Mouse (Mus musculus): ENCODE measurements around the gene Abcb8. TPM values are rescaled to one million over a fixed set of nuclear protein-coding genes. Genes with fewer than 3 reads are reported as not detected.

Abcb8 gene
- polyA plus RNA-seq, 1 experiment from 2014 or later: 40.5 TPM

GRCm38 (mm10) chr5:24427285-24427633 is 33.8 kb downstream of the Abcb8 start:
- Histone ChIP-seq H3K4me2 (ENCODE audit: low read depth, severe bottlenecking) (peak overlapping the region; percentile 87), H3K27ac (replicated peaks; ENCODE audit: low read depth, low read length) (no peak overlapping the region), H3K36me3 (ENCODE audit: control insufficient read depth, insufficient read depth, low read length) (peaks cover 17% of the 10 kb centered on the region), H3K27me3 (ENCODE audit: control insufficient read depth, insufficient read depth, low read length) (no peaks in the 10 kb centered on the region), H3K9ac (ENCODE audit: low read length) (no peak overlapping the region), H3K9me3 (ENCODE audit: control insufficient read depth, low read length) (no peaks in the 10 kb centered on the region), H3K4me1 (ENCODE audit: control insufficient read depth, insufficient read depth, low read length) (peaks cover 42% of the 10 kb centered on the region), H3K4me3 (ENCODE audit: low read depth, low read length) (no peak overlapping the region)
- DNase-seq (ENCODE audit: low spot score) (no peak), ATAC-seq (ENCODE audit: insufficient number of reproducible peaks, low FRiP score, low TSS enrichment, low read depth) (no peak)
- WGBS: 9% methylated on average over 12 of the region's 12 CpGs

GRCm38 (mm10) chr5:24427981-24428402 is 34.5 kb downstream of the Abcb8 start:
- H3K27ac ChIP-seq (replicated peaks; ENCODE audit: low read depth, low read length): no peak overlapping the region; the same call in 1 of the 2 replicates
- peak overlapping the region; percentile 87; the same call in 1 of the 2 replicates for H3K4me2 ChIP-seq (ENCODE audit: low read depth, severe bottlenecking)
- H3K9me3 ChIP-seq (ENCODE audit: control insufficient read depth, low read length): no peaks in the 10 kb centered on the region
- peak; percentile 62 for DNase-seq (ENCODE audit: low spot score)
- peaks cover 21% of the 10 kb centered on the region for H3K36me3 ChIP-seq (ENCODE audit: control insufficient read depth, insufficient read depth, low read length)
- H3K27me3 ChIP-seq (ENCODE audit: control insufficient read depth, insufficient read depth, low read length): no peaks in the 10 kb centered on the region
- WGBS: 2% methylated on average over 14 of the region's 15 CpGs
- H3K9ac ChIP-seq (ENCODE audit: low read length): no peak overlapping the region
- no peak for ATAC-seq (ENCODE audit: insufficient number of reproducible peaks, low FRiP score, low TSS enrichment, low read depth)
- H3K4me3 ChIP-seq (ENCODE audit: low read depth, low read length): no peak overlapping the region
- peaks cover 39% of the 10 kb centered on the region for H3K4me1 ChIP-seq (ENCODE audit: control insufficient read depth, insufficient read depth, low read length)

GRCm38 (mm10) chr5:24428596-24428995 is 35.1 kb downstream of the Abcb8 start:
- Histone ChIP-seq H3K4me1 (ENCODE audit: control insufficient read depth, insufficient read depth, low read length) (peaks cover 38% of the 10 kb centered on the region), H3K27me3 (ENCODE audit: control insufficient read depth, insufficient read depth, low read length) (no peaks in the 10 kb centered on the region), H3K9me3 (ENCODE audit: control insufficient read depth, low read length) (no peaks in the 10 kb centered on the region), H3K27ac (replicated peaks; ENCODE audit: low read depth, low read length) (no peak overlapping the region), H3K4me2 (ENCODE audit: low read depth, severe bottlenecking) (peak overlapping the region; percentile 87; the same call in 1 of the 2 replicates), H3K4me3 (ENCODE audit: low read depth, low read length) (no peak overlapping the region), H3K9ac (ENCODE audit: low read length) (no peak overlapping the region), H3K36me3 (ENCODE audit: control insufficient read depth, insufficient read depth, low read length) (peaks cover 23% of the 10 kb centered on the region)
- WGBS: 8% methylated on average over 9 of the region's 9 CpGs
- DNase-seq (ENCODE audit: low spot score) (peak; percentile 28), ATAC-seq (ENCODE audit: insufficient number of reproducible peaks, low FRiP score, low TSS enrichment, low read depth) (no peak)

- H3K27ac ChIP-seq (replicated peaks; ENCODE audit: low read depth, low read length): no peak overlapping the region
- peaks cover 40% of the 10 kb centered on the region for H3K36me3 ChIP-seq (ENCODE audit: control insufficient read depth, insufficient read depth, low read length)
- H3K4me3 ChIP-seq (ENCODE audit: low read depth, low read length): no peak overlapping the region
- no peak for DNase-seq (ENCODE audit: low spot score)
- H3K27me3 ChIP-seq (ENCODE audit: control insufficient read depth, insufficient read depth, low read length): no peaks in the 10 kb centered on the region
- H3K4me1 ChIP-seq (ENCODE audit: control insufficient read depth, insufficient read depth, low read length): no peaks in the 10 kb centered on the region
- H3K9me3 ChIP-seq (ENCODE audit: control insufficient read depth, low read length): no peaks in the 10 kb centered on the region
- ATAC-seq (ENCODE audit: insufficient number of reproducible peaks, low FRiP score, low TSS enrichment, low read depth): no peak
- 89% methylated on average over 8 of the region's 8 CpGs for WGBS
- H3K4me2 ChIP-seq (ENCODE audit: low read depth, severe bottlenecking): no peak overlapping the region
- no peak overlapping the region for H3K9ac ChIP-seq (ENCODE audit: low read length)
These were observed 40.5 kb downstream of the Abcb8 start for GRCm38 (mm10) chr5:24433993-24434392.

- Histone ChIP-seq H3K36me3 (ENCODE audit: control insufficient read depth, insufficient read depth, low read length) (peaks cover 23% of the 10 kb centered on the region), H3K4me3 (ENCODE audit: low read depth, low read length) (no peak overlapping the region), H3K27ac (replicated peaks; ENCODE audit: low read depth, low read length) (no peak overlapping the region), H3K27me3 (ENCODE audit: control insufficient read depth, insufficient read depth, low read length) (no peaks in the 10 kb centered on the region), H3K9me3 (ENCODE audit: control insufficient read depth, low read length) (no peaks in the 10 kb centered on the region), H3K9ac (ENCODE audit: low read length) (no peak overlapping the region), H3K4me1 (ENCODE audit: control insufficient read depth, insufficient read depth, low read length) (peaks cover 5% of the 10 kb centered on the region), H3K4me2 (ENCODE audit: low read depth, severe bottlenecking) (no peak overlapping the region)
- ATAC-seq (ENCODE audit: insufficient number of reproducible peaks, low FRiP score, low TSS enrichment, low read depth): no peak
- whole genome bisulfite sequencing: 94% methylated on average over 8 of the region's 8 CpGs
- DNase-seq (ENCODE audit: low spot score): no peak
These were observed 47.7 kb downstream of the Abcb8 start for GRCm38 (mm10) chr5:24441187-24441586.

- H3K27ac ChIP-seq (replicated peaks; ENCODE audit: low read depth, low read length): no peak overlapping the region
- H3K4me1 ChIP-seq (ENCODE audit: control insufficient read depth, insufficient read depth, low read length): peaks cover 5% of the 10 kb centered on the region
- H3K4me3 ChIP-seq (ENCODE audit: low read depth, low read length): no peak overlapping the region
- DNase-seq (ENCODE audit: low spot score) (no peak), ATAC-seq (ENCODE audit: insufficient number of reproducible peaks, low FRiP score, low TSS enrichment, low read depth) (no peak)
- H3K9ac ChIP-seq (ENCODE audit: low read length): no peak overlapping the region
- H3K9me3 ChIP-seq (ENCODE audit: control insufficient read depth, low read length): no peaks in the 10 kb centered on the region
- H3K4me2 ChIP-seq (ENCODE audit: low read depth, severe bottlenecking): no peak overlapping the region
- no peaks in the 10 kb centered on the region for H3K27me3 ChIP-seq (ENCODE audit: control insufficient read depth, insufficient read depth, low read length)
- WGBS: 84% methylated on average over 9 of the region's 9 CpGs
- peaks cover 23% of the 10 kb centered on the region for H3K36me3 ChIP-seq (ENCODE audit: control insufficient read depth, insufficient read depth, low read length)
These were observed 48.6 kb downstream of the Abcb8 start for GRCm38 (mm10) chr5:24442029-24442428.

- Histone ChIP-seq H3K27me3 (ENCODE audit: control insufficient read depth, insufficient read depth, low read length) (no peaks in the 10 kb centered on the region), H3K4me2 (ENCODE audit: low read depth, severe bottlenecking) (no peak overlapping the region), H3K4me1 (ENCODE audit: control insufficient read depth, insufficient read depth, low read length) (peaks cover 11% of the 10 kb centered on the region), H3K27ac (replicated peaks; ENCODE audit: low read depth, low read length) (no peak overlapping the region), H3K4me3 (ENCODE audit: low read depth, low read length) (no peak overlapping the region), H3K36me3 (ENCODE audit: control insufficient read depth, insufficient read depth, low read length) (peaks cover 23% of the 10 kb centered on the region), H3K9ac (ENCODE audit: low read length) (no peak overlapping the region), H3K9me3 (ENCODE audit: control insufficient read depth, low read length) (no peaks in the 10 kb centered on the region)
- 94% methylated on average over 7 of the region's 7 CpGs for WGBS
- no peak for ATAC-seq (ENCODE audit: insufficient number of reproducible peaks, low FRiP score, low TSS enrichment, low read depth)
- DNase-seq (ENCODE audit: low spot score): no peak
These were observed 49.7 kb downstream of the Abcb8 start for GRCm38 (mm10) chr5:24443204-24443603.

- no peak for DNase-seq (ENCODE audit: low spot score)
- no peak overlapping the region for H3K9ac ChIP-seq (ENCODE audit: low read length)
- no peak overlapping the region for H3K27ac ChIP-seq (replicated peaks; ENCODE audit: low read depth, low read length)
- no peaks in the 10 kb centered on the region for H3K27me3 ChIP-seq (ENCODE audit: control insufficient read depth, insufficient read depth, low read length)
- no peaks in the 10 kb centered on the region for H3K9me3 ChIP-seq (ENCODE audit: control insufficient read depth, low read length)
- ATAC-seq (ENCODE audit: insufficient number of reproducible peaks, low FRiP score, low TSS enrichment, low read depth): no peak
- H3K4me3 ChIP-seq (ENCODE audit: low read depth, low read length): peak overlapping the region; percentile 87
- WGBS: 85% methylated on average over 12 of the region's 12 CpGs
- H3K36me3 ChIP-seq (ENCODE audit: control insufficient read depth, insufficient read depth, low read length): peaks cover 18% of the 10 kb centered on the region
- H3K4me1 ChIP-seq (ENCODE audit: control insufficient read depth, insufficient read depth, low read length): peaks cover 11% of the 10 kb centered on the region
- H3K4me2 ChIP-seq (ENCODE audit: low read depth, severe bottlenecking): peak overlapping the region; percentile 79
These were observed 50.5 kb downstream of the Abcb8 start for GRCm38 (mm10) chr5:24443927-24444326.

- Histone ChIP-seq H3K4me2 (ENCODE audit: low read depth, severe bottlenecking) (peak within 1 kb of the TSS; percentile 79), H3K4me3 (ENCODE audit: low read depth, low read length) (peak within 1 kb of the TSS; percentile 87), H3K9me3 (ENCODE audit: control insufficient read depth, low read length) (no peaks in the 10 kb centered on the region), H3K9ac (ENCODE audit: low read length) (peak within 1 kb of the TSS; percentile 86), H3K4me1 (ENCODE audit: control insufficient read depth, insufficient read depth, low read length) (peaks cover 11% of the 10 kb centered on the region), H3K27ac (replicated peaks; ENCODE audit: low read depth, low read length) (peak within 1 kb of the TSS; percentile 49), H3K27me3 (ENCODE audit: control insufficient read depth, insufficient read depth, low read length) (no peaks in the 10 kb centered on the region), H3K36me3 (ENCODE audit: control insufficient read depth, insufficient read depth, low read length) (peaks cover 12% of the 10 kb centered on the region)
- under 1% methylated on average over 60 of the region's 60 CpGs for WGBS
- DNase-seq (ENCODE audit: low spot score) (peak; percentile 94), ATAC-seq (ENCODE audit: insufficient number of reproducible peaks, low FRiP score, low TSS enrichment, low read depth) (peak; percentile 74)
These were observed 51.4 kb downstream of the Abcb8 start, which contains the start of gene Fastk for GRCm38 (mm10) chr5:24444746-24445427. Gene Fastk, minus strand, starts transcription at chr5:24445287.
